Mouse (Mus musculus) erythroblast, embryonic 14.5 days (primary cell): ENCODE results near the gene Plcxd3. TPM values are rescaled to one million over a fixed set of nuclear protein-coding genes. Genes with fewer than 3 reads are reported as not detected.

Experiments used
- H3K27me3 ChIP-seq: 2 replicates; pipeline ENCODE4 v1.6.1; 2012; ENCODE audit warnings: inconsistent platforms; ENCODE audit not compliant: control insufficient read depth
- H3K36me3 ChIP-seq: 2 replicates; pipeline ENCODE4 v1.6.1; 2012; ENCODE audit warnings: mild to moderate bottlenecking, inconsistent platforms; ENCODE audit not compliant: control insufficient read depth
- H3K4me1 ChIP-seq: 2 replicates; pipeline ENCODE4 v1.6.1; 2012; ENCODE audit warnings: inconsistent platforms; ENCODE audit not compliant: control insufficient read depth
- H3K4me3 ChIP-seq: replicated peaks from 2 replicates; pipeline ENCODE3; 2012; ENCODE audit warnings: moderate library complexity, mild to moderate bottlenecking, inconsistent platforms
- H3K9me3 ChIP-seq: 2 replicates; pipeline ENCODE4 v1.6.1; 2012; ENCODE audit warnings: low read length, inconsistent platforms, mixed read lengths; ENCODE audit not compliant: control insufficient read depth
- GATA1 ChIP-seq: IDR thresholded peaks from 2 replicates; pipeline ENCODE4 v1.6.1; 2012; ENCODE audit warnings: low read length, inconsistent platforms, mixed read lengths
- TAL1 ChIP-seq: IDR thresholded peaks from 3 replicates; pipeline ENCODE4 v1.6.1; 2012; ENCODE audit warnings: low read length, inconsistent platforms, mixed read lengths
- polyA plus RNA-seq: library from polyadenylated mRNA; stranded (reverse); fragments of >175 nt; gene quantifications from 2 replicates; pipeline ENCODE4 v1.2.3, GENCODE M21; 2012

Gene Plcxd3
- polyA plus RNA-seq, 1 experiment = not detected

DNA sequence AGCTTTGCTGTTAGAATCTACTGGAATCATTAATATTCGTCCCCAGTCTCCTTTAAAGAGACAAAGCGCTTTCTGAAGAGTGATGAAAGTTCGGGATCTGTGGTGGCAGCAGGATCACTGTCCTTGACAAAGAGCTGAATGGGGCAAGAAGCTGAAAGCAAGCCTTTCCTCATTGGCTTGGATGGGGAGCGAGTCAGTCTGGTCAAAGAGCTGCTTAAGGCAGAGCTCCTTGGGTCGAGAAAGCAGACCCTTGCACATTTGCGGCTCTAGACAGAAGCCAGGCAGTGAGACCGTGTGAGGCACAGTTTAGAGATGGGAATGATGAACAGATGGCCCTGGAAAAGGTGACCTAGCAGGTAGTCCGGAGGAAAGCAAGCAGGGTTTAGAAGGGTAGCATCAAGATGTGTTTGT lies 935 bp downstream of the Plcxd3 start:
- Histone ChIP-seq H3K4me3 (no peak overlapping the region), H3K36me3 (no peaks in the 10 kb centered on the region), H3K9me3 (no peaks in the 10 kb centered on the region; the same call in 1 of the 2 replicates), H3K4me1 (no peaks in the 10 kb centered on the region), H3K27me3 (peaks cover 10% of the 10 kb centered on the region)
- TF ChIP-seq GATA1 (no peak), TAL1 (no peak)

DNA sequence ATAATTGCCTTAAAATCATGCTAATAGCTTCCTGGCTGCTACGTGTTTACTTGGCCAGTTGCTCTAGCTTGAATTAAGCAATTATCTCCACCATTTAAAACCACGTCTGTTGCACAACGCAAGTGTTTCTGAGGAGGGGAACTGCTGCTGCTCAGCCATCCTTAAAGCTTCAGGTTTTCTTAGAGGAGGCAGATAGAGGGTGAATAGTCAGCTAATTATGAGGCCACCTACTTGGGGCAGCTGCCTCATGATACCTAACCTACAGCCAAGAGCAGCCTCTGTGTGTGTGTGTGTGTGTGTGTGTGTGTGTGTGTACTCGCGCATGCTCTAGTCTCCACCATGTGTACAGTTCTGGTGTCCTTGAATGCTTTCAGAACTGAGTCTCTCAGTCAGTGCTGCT lies 3.5 kb downstream of the Plcxd3 start:
- Histone ChIP-seq H3K4me1 (no peaks in the 10 kb centered on the region), H3K9me3 (no peaks in the 10 kb centered on the region; the same call in 1 of the 2 replicates), H3K36me3 (no peaks in the 10 kb centered on the region), H3K4me3 (no peak overlapping the region), H3K27me3 (peaks cover 10% of the 10 kb centered on the region)
- TF ChIP-seq GATA1 (no peak), TAL1 (no peak)

DNA sequence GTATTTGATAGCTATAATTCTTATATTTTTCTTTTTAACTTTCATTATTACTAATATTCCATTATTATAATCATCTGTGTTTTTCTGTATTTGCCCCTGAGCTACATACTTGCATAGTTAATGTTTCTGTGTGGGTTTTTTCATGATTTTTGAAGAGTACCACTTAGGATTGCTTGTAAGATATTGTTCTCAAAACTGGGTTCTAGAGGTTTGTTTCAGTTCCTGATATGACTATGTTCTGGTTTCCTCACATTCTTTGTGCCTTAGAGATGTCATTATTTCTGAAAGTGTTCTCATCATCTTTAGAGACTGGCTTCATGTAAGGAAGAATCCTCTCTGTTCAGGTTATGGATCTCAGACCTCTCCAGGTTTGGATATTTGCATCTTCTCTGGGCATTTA lies 12.5 kb downstream of the Plcxd3 start:
- no peak overlapping the region for H3K4me3 ChIP-seq

GRCm38 (mm10) chr15:4400096-4400495 lies 24.8 kb downstream of the Plcxd3 start:
- Histone ChIP-seq H3K4me3 (no peak overlapping the region), H3K36me3 (no peaks in the 10 kb centered on the region), H3K9me3 (no peaks in the 10 kb centered on the region; the same call in 1 of the 2 replicates), H3K4me1 (no peaks in the 10 kb centered on the region), H3K27me3 (no peaks in the 10 kb centered on the region)
- TF ChIP-seq TAL1 (no peak), GATA1 (no peak)

More for the DNA sequence above, 12.5 kb downstream of the Plcxd3 start:
- H3K4me1 ChIP-seq = no peaks in the 10 kb centered on the region
- TF ChIP-seq TAL1 (no peak), GATA1 (no peak)
- no peaks in the 10 kb centered on the region for H3K27me3 ChIP-seq
- H3K36me3 ChIP-seq = no peaks in the 10 kb centered on the region
- no peaks in the 10 kb centered on the region for H3K9me3 ChIP-seq

DNA sequence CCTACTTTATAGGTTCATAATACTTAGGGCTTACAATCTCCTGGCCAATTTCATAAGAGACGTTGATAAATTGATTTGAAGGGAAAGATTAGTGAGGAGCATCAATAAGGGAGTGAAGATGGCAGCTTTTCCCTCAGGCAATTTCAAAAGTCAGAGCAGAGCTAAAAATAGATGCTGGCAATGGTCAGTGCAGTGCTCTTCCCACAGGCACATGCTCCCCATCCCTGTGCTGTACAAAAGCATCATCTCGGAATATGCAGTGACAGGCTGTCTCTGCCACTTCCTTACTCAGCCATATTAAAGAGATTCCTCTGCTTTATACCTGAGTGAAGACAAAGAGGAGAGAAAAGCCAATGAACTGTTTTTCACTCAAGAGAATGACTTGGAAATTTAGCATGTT lies 36.0 kb downstream of the Plcxd3 start:
- H3K4me1 ChIP-seq = no peaks in the 10 kb centered on the region
- H3K9me3 ChIP-seq = no peaks in the 10 kb centered on the region
- no peaks in the 10 kb centered on the region for H3K36me3 ChIP-seq
- no peaks in the 10 kb centered on the region for H3K27me3 ChIP-seq
- TF ChIP-seq TAL1 (no peak), GATA1 (no peak)
- H3K4me3 ChIP-seq = no peak overlapping the region

DNA sequence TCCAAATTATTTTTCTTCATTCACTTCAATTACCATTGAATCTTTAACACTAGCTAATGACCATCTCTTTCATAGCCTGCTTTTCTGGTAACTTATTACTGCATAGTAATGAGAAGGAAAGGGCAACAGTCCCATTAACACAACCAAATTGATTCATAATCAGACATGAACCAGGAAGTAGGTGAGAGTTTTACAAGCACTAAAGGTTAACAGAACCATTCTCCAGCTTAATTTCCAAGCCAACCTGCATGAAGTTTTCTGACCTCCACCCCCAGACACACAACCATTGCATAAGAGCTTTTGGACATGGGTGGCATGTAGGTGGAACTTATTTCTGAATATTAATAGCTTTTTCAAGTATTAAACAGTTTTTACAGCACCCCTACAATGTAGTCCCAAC lies 64.8 kb downstream of the Plcxd3 start:
- no peaks in the 10 kb centered on the region for H3K27me3 ChIP-seq
- no peak overlapping the region for H3K4me3 ChIP-seq
- H3K9me3 ChIP-seq = no peaks in the 10 kb centered on the region
- no peak for TF ChIP-seq TAL1
- TF ChIP-seq GATA1 = no peak
- H3K36me3 ChIP-seq = no peaks in the 10 kb centered on the region
- no peaks in the 10 kb centered on the region for H3K4me1 ChIP-seq

GRCm38 (mm10) chr15:4496182-4496581 lies 120.9 kb downstream of the Plcxd3 start:
- H3K36me3 ChIP-seq = no peaks in the 10 kb centered on the region
- no peaks in the 10 kb centered on the region; the same call in 1 of the 2 replicates for H3K9me3 ChIP-seq
- no peaks in the 10 kb centered on the region for H3K4me1 ChIP-seq
- H3K4me3 ChIP-seq = no peak overlapping the region
- H3K27me3 ChIP-seq = no peaks in the 10 kb centered on the region
- TF ChIP-seq TAL1 (no peak), GATA1 (no peak)

- Histone ChIP-seq H3K4me3 (no peak overlapping the region), H3K4me1 (no peaks in the 10 kb centered on the region), H3K9me3 (no peaks in the 10 kb centered on the region; the same call in 1 of the 2 replicates), H3K27me3 (no peaks in the 10 kb centered on the region), H3K36me3 (no peaks in the 10 kb centered on the region)
- TF ChIP-seq TAL1 (no peak), GATA1 (no peak)
Measured at GRCm38 (mm10) chr15:4496984-4497383, 121.7 kb downstream of the Plcxd3 start.

GRCm38 (mm10) chr15:4498036-4498435 lies 122.7 kb downstream of the Plcxd3 start:
- Histone ChIP-seq H3K4me3 (no peak overlapping the region), H3K9me3 (no peaks in the 10 kb centered on the region; the same call in 1 of the 2 replicates), H3K27me3 (no peaks in the 10 kb centered on the region), H3K36me3 (no peaks in the 10 kb centered on the region), H3K4me1 (no peaks in the 10 kb centered on the region)
- TF ChIP-seq GATA1 = no peak
- no peak for TF ChIP-seq TAL1

GRCm38 (mm10) chr15:4503366-4503765 lies 128.1 kb downstream of the Plcxd3 start:
- TF ChIP-seq GATA1 (no peak), TAL1 (no peak)

More at GRCm38 (mm10) chr15:4503366-4503765, 128.1 kb downstream of the Plcxd3 start:
- Histone ChIP-seq H3K4me3 (no peak overlapping the region), H3K27me3 (no peaks in the 10 kb centered on the region), H3K36me3 (no peaks in the 10 kb centered on the region), H3K4me1 (no peaks in the 10 kb centered on the region), H3K9me3 (no peaks in the 10 kb centered on the region)
